Mouse (Mus musculus) CD8-positive naive resting alpha-beta T cell, adult 57 days (primary cell): ENCODE data around the gene Ttc17. TPM values are rescaled to one million over a fixed set of nuclear protein-coding genes. Genes with fewer than 3 reads are reported as not detected.

Source experiments
- total RNA-seq: library from RNA; stranded (reverse); gene quantifications from one replicate; pipeline ENCODE4 v1.2.4, GENCODE M21; 2023

Gene Ttc17
- total RNA-seq: 49.2 TPM

DNA sequence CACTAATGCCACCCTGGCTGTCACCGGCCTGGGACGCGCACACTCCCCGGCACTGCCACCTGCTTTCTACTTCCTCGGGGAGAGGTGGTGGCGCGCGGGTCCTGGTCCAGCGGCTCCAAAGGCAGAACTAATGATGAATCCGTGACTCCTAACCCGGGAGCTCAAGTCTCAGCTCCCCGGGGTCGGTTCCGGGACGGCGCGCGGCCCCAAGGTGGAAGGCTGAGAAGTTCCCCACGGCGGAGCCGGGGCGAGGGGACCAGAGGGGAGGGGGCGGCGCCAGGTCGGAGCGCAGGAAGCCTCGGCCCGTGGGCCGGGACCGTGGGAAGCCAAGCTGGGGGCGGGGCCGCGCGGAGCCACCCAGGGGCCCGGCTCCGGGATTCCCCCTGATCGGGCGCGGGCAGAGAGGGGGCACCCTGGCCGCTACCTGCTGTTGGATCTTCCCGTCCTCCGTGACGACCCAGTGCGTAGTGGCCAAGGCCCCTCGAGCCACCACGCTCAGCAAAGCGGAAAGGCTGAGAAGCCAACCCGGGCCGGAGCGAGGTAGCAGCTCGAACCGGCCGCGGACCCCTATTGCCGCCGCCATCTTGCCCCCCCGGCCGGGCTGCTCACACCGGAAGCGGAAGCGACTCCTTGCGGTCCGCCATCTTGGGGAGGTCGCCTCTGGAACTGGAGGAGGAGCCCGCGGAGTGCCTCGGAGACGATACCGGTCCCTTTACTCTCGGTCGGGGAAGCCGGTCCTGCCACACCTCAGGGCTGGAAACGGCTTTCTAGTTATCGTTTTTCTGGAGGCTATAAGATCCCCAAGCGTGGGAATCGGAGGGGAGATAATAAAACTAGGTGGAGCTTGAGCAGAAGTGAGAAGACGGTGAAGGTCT, at the start of gene Ttc17:
Ttc17 (minus strand) TSS at position 607 of the 875 bp plus-strand sequence.

Other genes with a start within 250 kb of the Ttc17 start
- 35.6 TPM for gene Hsd17b12, start 248.7 kb downstream of the Ttc17 start, total RNA-seq
- gene Api5, start 31.4 kb upstream of the Ttc17 start, total RNA-seq: 64.4 TPM